Mouse (Mus musculus): ENCODE data around the gene Mkrn2os. TPM values are rescaled to one million over a fixed set of nuclear protein-coding genes. Genes with fewer than 3 reads are reported as not detected.

The Mkrn2os gene
- polyA plus RNA-seq, 1 experiment from 2014 or later: 0.13 TPM

DNA sequence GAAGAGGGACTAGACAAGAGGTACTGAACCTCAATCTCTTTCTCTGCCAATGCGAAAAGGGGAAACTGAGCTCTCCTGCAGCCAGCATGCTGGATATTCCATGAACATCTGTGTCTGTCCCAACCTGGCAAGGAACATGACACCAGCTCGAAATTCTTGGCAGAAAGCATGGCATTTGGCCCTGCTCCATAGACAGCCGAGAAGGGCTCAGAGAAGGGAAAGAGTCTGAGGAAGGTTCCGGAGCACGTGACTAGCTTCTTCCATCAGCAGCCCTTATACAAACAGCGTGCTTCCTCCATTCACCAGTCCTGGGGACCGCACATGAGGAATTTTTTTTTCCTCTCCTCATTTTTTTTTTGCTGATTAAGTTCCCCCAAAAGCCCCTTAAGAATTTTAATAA, 57.8 kb downstream of the Mkrn2os start:
- H3K36me3 ChIP-seq: no peaks in the 10 kb centered on the region
- H3K27ac ChIP-seq: no peak overlapping the region
- DNase-seq (ENCODE audit: low spot score): no peak
- WGBS: 88% methylated on average over 7 of the region's 7 CpGs
- H3K9me3 ChIP-seq (replicated peaks): no peaks in the 10 kb centered on the region
- peaks cover 3% of the 10 kb centered on the region for H3K4me1 ChIP-seq
- no peak overlapping the region for H3K4me3 ChIP-seq
- no peaks in the 10 kb centered on the region for H3K27me3 ChIP-seq (ENCODE audit: low read depth, poor library complexity, severe bottlenecking)

Other genes starting within 250 kb of the Mkrn2os start
- gene Pparg, start 231.6 kb downstream of the Mkrn2os start, polyA plus RNA-seq (2016; fragmentation: Nextera tagmentation; extraction: Ambion mirVana): 0.26 and 0.39 TPM in 2 replicates
- 34.5 and 39.7 TPM in 2 replicates for gene Tsen2, start 47.9 kb downstream of the Mkrn2os start, polyA plus RNA-seq (2016; fragmentation: Nextera tagmentation; extraction: Ambion mirVana)
- 30.7 and 33.0 TPM in 2 replicates for gene Mkrn2, start 9.3 kb upstream of the Mkrn2os start, polyA plus RNA-seq (2016; fragmentation: Nextera tagmentation; extraction: Ambion mirVana)
- 121 TPM in 2 replicates for gene Raf1, start 84.1 kb upstream of the Mkrn2os start, polyA plus RNA-seq (2016; fragmentation: Nextera tagmentation; extraction: Ambion mirVana)
- 0.95 and 1.8 TPM in 2 replicates for gene Tmem40, start 169.8 kb upstream of the Mkrn2os start, polyA plus RNA-seq (2016; fragmentation: Nextera tagmentation; extraction: Ambion mirVana)
- gene Cand2, start 182.0 kb upstream of the Mkrn2os start, polyA plus RNA-seq (2016; fragmentation: Nextera tagmentation; extraction: Ambion mirVana): 73.1 and 88.1 TPM in 2 replicates
- 1,689 and 1,952 TPM in 2 replicates for gene Rpl32, start 216.2 kb upstream of the Mkrn2os start, polyA plus RNA-seq (2016; fragmentation: Nextera tagmentation; extraction: Ambion mirVana)
- gene Efcab12, start 245.8 kb upstream of the Mkrn2os start, polyA plus RNA-seq (2016; fragmentation: Nextera tagmentation; extraction: Ambion mirVana): 0.49 and 0.66 TPM in 2 replicates